Mouse (Mus musculus): Measurements from ENCODE around the gene Gpd1l.

Gpd1l gene

DNA sequence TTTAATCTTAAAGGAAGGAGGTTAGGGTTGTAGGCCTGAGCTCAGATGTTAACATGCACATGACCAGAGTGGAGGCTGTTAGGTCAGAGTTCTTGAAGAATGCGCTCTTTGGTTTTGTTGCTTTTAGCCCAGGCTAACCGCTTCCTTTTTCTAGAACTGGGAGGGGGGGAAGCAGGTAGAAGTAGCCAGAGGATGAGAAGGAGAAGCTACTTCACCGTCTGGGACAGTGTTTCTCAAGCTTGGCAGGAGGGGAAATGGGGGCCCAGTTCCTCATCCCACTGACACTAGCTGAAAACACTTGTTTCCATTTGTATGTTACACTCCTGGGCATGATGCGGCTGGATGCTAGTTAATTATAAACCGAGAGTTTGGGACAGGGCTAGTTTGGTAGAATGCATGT, 8.2 kb downstream of the Gpd1l start:
- DNase-seq: no peak

DNA sequence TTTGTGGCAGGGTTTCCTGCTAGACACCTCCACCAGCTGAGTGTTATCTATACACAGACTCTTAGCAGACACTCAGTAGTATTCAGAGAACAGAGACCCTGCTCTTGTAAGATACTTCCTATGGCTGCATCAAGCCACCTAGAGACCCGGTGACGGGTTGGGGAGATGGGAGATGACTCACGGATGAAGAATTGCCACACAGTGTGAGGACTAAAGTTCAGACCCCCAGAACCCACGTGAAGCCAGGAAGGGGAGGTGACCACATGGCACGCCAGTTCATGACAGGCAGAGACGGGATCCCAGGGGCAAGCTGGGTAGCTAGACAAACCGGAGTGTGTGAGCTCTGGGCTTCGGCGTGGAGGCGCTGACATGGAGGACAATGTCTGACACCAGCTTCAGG, 8.7 kb downstream of the Gpd1l start:
- no peak for DNase-seq

GRCm38 (mm10) chr9:114924511-114924910, 9.3 kb downstream of the Gpd1l start:
- DNase-seq: no peak

- no peak for DNase-seq
Observed at GRCm38 (mm10) chr9:114922209-114922608, 11.6 kb downstream of the Gpd1l start.

GRCm38 (mm10) chr9:114921352-114922081, 12.3 kb downstream of the Gpd1l start:
- DNase-seq: no peak

- no peak for DNase-seq
Observed at GRCm38 (mm10) chr9:114920569-114920968, 13.2 kb downstream of the Gpd1l start.

- peak; percentile 79 for DNase-seq
Observed at GRCm38 (mm10) chr9:114912680-114913649, 20.8 kb downstream of the Gpd1l start.

DNA sequence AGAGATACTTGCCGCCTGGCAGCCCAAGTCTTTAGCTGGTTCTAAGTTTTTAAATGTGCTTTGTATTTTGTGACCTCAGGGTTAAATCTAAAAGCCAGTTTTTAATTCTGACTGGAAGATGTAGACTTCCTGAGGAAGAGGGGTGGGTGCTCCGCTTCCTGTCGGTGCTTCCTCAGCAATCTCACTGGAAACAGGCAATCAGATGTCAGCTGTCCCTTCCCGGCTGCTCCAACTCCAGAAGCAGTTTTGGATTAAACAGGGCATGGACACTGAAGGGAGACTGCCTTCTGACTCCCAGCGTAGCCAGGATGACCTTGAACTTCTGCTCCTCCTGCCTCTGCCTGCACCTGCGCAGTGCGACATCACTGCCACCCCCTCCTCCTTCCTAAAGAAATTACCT, 26.3 kb downstream of the Gpd1l start:
- no peak for DNase-seq

GRCm38 (mm10) chr9:114895919-114896318, 37.9 kb downstream of the Gpd1l start:
- DNase-seq: no peak

DNA sequence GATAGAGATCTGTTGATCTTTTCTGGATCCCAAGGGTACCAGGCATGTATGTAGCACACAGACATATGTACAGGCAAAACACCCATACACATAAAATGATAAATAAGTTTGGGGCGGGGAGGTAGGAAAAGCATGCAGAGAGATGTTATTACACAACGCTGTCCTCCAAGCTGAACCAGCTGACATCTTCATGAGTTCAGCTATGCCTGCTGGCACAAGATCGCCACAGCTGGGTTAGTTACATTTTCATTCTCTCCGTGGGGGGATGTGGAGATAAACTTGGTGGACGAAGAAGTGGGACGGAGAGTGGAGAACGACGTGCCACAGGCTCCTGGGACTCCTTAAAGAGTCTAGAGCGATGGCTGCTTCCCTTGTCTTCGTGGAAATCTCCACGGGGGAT, 40.8 kb downstream of the Gpd1l start:
- no peak for DNase-seq

DNA sequence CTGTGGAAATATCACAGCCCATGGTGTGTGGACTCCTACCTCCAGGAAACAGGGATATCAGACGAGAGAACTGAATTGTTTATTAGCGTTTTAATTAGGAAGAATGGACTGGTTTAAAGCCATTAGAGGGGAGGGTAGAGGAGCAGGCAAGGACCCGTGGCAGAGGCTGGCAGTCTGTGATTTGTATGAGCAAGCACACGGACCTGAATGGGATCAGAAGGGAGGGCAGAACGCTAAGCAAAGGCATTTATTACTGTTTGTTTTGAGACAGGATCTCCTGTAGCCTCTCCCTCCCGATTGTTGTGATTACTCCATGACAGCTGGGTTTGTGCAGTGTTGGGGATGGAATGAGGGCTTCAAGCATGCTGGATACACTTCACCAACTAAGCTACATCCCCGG, 43.4 kb downstream of the Gpd1l start:
- no peak for DNase-seq

DNA sequence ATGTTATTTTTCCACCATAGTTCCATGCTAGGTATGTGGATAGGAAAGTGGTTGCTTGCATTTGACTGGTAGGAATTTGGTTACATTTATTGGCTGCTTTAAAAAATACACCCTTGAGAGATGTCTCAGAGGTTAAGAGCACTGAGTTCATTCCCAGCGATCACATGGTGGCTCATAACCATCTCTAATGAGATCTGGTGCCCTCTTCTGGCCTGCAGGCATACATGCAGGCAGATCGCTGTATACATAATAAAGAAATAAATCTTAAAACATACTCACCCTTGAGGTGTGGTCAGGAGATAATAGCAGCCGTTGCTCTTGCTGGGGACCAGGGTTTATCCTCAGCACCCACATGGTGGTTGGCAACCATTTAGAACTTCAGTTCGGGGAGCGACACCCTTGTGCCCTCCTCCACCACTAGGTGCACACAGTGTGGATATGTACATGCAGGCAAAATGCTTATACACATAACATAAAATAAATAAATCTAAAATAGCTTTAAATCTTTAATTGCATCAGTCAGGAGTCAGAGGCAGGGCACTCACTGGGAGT, 44.9 kb downstream of the Gpd1l start:
- no peak for DNase-seq

GRCm38 (mm10) chr9:114887699-114888098, 46.1 kb downstream of the Gpd1l start:
- peak; percentile 63 for DNase-seq

- no peak for DNase-seq
Observed at GRCm38 (mm10) chr9:114885991-114886662, 47.7 kb downstream of the Gpd1l start.

GRCm38 (mm10) chr9:114885564-114885963, 48.2 kb downstream of the Gpd1l start:
- DNase-seq: no peak

- no peak for DNase-seq
Observed at GRCm38 (mm10) chr9:114881977-114882376, 51.8 kb downstream of the Gpd1l start.

DNA sequence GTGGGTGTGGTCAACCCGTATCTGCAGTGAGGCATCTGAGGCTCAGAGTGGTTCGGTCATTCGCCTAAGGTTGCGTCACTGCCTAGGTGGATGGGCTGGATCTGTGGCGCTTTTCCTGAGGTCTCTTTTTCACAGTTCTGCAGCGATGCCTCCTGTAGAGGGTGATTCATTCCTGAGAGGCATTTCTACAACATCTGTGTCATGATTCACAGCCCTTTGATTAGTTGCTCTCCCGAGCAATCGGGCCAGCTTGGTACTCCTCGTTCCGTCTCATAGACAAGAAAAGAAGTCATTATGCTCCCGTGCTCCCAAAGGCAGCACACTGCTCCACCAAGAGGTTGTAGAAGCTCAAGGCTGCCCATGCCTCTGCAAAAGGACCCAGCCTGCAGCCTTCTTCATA, 78.5 kb downstream of the Gpd1l start:
- DNase-seq: no peak

DNA sequence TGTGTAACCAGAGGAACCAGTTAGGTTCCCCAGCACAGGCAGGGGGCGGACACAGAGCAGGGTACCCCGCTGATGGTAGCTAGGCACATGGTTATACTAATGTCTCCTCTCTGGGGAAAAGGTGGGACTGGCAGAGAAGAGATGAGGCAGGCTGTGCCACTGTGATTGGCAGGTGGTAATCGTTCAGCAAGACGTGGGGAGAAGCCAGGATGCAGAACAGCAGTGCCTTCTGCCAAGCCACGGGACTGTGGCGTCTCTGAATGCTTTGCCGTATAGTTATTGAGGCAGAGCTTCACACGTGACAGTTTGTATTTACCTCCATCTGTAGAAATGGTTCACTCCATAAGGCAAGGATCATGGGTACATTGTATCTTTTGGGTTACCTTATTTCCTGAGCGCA, 79.1 kb downstream of the Gpd1l start:
- DNase-seq: no peak

DNA sequence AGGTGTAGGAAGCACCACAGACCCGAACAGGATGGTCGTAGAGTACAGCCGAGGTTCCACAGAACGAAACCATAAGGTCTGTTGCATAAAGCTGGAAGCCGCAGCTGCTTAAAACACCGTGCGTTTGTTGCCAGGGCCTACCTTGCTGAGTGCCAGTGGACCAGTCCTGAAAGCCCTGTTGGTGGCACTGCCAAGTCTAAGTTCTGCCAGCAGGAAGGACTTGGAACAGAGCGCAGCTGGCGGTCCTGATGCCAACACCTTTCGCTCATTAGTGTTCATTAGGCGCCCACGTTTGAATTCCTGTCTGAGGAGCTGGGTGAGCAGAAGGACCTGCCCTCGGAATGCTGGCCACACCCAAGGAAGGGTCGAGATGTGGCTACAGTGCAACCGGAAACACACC, 80.5 kb downstream of the Gpd1l start:
- no peak for DNase-seq

DNA sequence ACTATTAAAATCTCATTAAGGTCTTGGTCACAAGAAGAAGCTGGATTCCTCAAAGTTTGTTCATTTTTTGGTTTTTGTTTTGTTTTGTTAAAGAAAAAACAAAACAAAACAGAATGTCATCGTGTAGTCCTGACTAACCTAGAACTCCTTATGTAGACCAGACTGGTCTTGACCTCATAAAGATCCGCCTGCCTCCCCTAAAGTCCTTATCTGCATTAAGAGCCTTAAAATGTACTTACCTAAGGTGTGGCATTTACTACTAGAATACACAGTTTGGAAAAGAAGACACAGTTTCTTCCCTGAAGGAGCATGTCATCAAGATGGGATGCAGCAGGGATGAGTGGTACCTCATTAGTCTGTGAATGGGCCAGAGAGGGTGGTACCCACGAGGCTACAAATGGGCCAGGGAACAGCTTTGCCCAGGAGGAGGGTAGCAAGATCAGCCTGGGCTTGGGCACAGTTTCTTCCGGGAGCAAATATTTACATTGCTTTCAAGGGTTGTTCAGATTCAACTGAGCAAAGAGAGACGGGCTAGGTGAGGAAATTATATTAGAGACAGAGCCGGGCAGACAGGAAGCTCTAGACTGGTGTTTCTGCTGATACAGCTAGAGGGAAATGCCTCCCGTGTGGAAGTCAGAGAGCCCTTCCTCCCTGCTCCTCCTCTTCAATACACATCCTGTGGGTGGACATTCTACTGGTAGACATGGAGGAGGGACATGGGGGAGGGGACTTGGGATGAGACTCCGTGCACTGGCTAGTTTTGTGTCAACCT, 82.2 kb downstream of the Gpd1l start:
- no peak for DNase-seq
